Mouse (Mus musculus): ENCODE measurements around the gene Eml5. TPM values are rescaled to one million over a fixed set of nuclear protein-coding genes. Genes with fewer than 3 reads are reported as not detected.

Gene Eml5
- total and polyA plus RNA-seq, 2 experiments from 2014 or later: 1.5 to 9.6 TPM

GRCm38 (mm10) chr12:98746131-98746530, 155.2 kb downstream of the Eml5 start:
- peak; percentile 89 for DNase-seq (ENCODE audit: low spot score)
- WGBS: 8% methylated on average over 2 of the region's 2 CpGs
- peak; percentile 48 for ATAC-seq (ENCODE audit: insufficient read depth, low read depth)

GRCm38 (mm10) chr12:98745626-98746025, 155.7 kb downstream of the Eml5 start:
- Histone ChIP-seq H3K27me3 (ENCODE audit: control insufficient read depth, insufficient read depth, low read length) (no peaks in the 10 kb centered on the region), H3K4me2 (ENCODE audit: low read depth, low read length) (no peak overlapping the region), H3K27ac (ENCODE audit: low read depth) (no peak overlapping the region), H3K4me1 (ENCODE audit: control insufficient read depth, insufficient read depth) (peaks cover 19% of the 10 kb centered on the region), H3K9ac (replicated peaks; ENCODE audit: low read depth, low read length) (no peak overlapping the region), H3K9me3 (replicated peaks; ENCODE audit: control insufficient read depth, low read length) (no peaks in the 10 kb centered on the region), H3K4me3 (ENCODE audit: low read depth, low read length) (no peak overlapping the region), H3K36me3 (replicated peaks; ENCODE audit: control insufficient read depth, insufficient read depth, low read length) (no peaks in the 10 kb centered on the region)
- ATAC-seq (ENCODE audit: insufficient read depth, low read depth): no peak
- TF ChIP-seq EP300 (IDR thresholded peaks at IDR 0.05; ENCODE audit: low read depth): no peak
- TF ChIP-seq CTCF (IDR thresholded peaks at IDR 0.05; ENCODE audit: low read depth): no peak
- DNase-seq (ENCODE audit: low spot score): no peak
- 64% methylated on average over 4 of the region's 4 CpGs for WGBS

More at GRCm38 (mm10) chr12:98746131-98746530, 155.2 kb downstream of the Eml5 start:
- Histone ChIP-seq H3K4me3 (ENCODE audit: low read depth, low read length) (no peak overlapping the region), H3K27me3 (ENCODE audit: control insufficient read depth, insufficient read depth, low read length) (no peaks in the 10 kb centered on the region), H3K36me3 (replicated peaks; ENCODE audit: control insufficient read depth, insufficient read depth, low read length) (no peaks in the 10 kb centered on the region), H3K4me1 (ENCODE audit: control insufficient read depth, insufficient read depth) (peaks cover 14% of the 10 kb centered on the region), H3K4me2 (ENCODE audit: low read depth, low read length) (no peak overlapping the region), H3K9ac (replicated peaks; ENCODE audit: low read depth, low read length) (no peak overlapping the region), H3K27ac (ENCODE audit: low read depth) (peak overlapping the region; percentile 93; the same call in 1 of the 2 replicates), H3K9me3 (replicated peaks; ENCODE audit: control insufficient read depth, low read length) (no peaks in the 10 kb centered on the region)
- TF ChIP-seq EP300 (IDR thresholded peaks at IDR 0.05; ENCODE audit: low read depth): no peak
- TF ChIP-seq CTCF (IDR thresholded peaks at IDR 0.05; ENCODE audit: low read depth): peak; percentile 64

GRCm38 (mm10) chr12:98741011-98741501, 160.2 kb downstream of the Eml5 start:
- no peaks in the 10 kb centered on the region for H3K36me3 ChIP-seq (replicated peaks; ENCODE audit: control insufficient read depth, insufficient read depth, low read length)
- no peak overlapping the region for H3K4me3 ChIP-seq (ENCODE audit: low read depth, low read length)
- DNase-seq (ENCODE audit: low spot score): peak; percentile 62
- peaks cover 18% of the 10 kb centered on the region for H3K4me1 ChIP-seq (ENCODE audit: control insufficient read depth, insufficient read depth)
- 0 out of 2 replicates have a peak overlapping the region, but pooled peaks have one; percentile 5 for H3K4me2 ChIP-seq (ENCODE audit: low read depth, low read length)
- ATAC-seq (ENCODE audit: insufficient read depth, low read depth): peak; percentile 44
- TF ChIP-seq EP300 (IDR thresholded peaks at IDR 0.05; ENCODE audit: low read depth): no peak
- no peak for TF ChIP-seq CTCF (IDR thresholded peaks at IDR 0.05; ENCODE audit: low read depth)
- peak overlapping the region; percentile 81 for H3K27ac ChIP-seq (ENCODE audit: low read depth)
- no peak overlapping the region for H3K9ac ChIP-seq (replicated peaks; ENCODE audit: low read depth, low read length)
- no peaks in the 10 kb centered on the region for H3K9me3 ChIP-seq (replicated peaks; ENCODE audit: control insufficient read depth, low read length)
- no peaks in the 10 kb centered on the region for H3K27me3 ChIP-seq (ENCODE audit: control insufficient read depth, insufficient read depth, low read length)
- 30% methylated on average over 3 of the region's 3 CpGs for WGBS

- DNase-seq (ENCODE audit: low spot score): peak; percentile 33
Observed at GRCm38 (mm10) chr12:98737801-98738350, 163.4 kb downstream of the Eml5 start.

GRCm38 (mm10) chr12:98736951-98737800, 164.1 kb downstream of the Eml5 start, which contains the start of gene Ptpn21:
TSS of gene Ptpn21 (minus strand) at chr12:98737405.
- TF ChIP-seq EP300 (IDR thresholded peaks at IDR 0.05; ENCODE audit: low read depth) (no peak), CTCF (IDR thresholded peaks at IDR 0.05; ENCODE audit: low read depth) (no peak)

More at GRCm38 (mm10) chr12:98737801-98738350, 163.4 kb downstream of the Eml5 start:
- peaks cover 31% of the 10 kb centered on the region for H3K4me1 ChIP-seq (ENCODE audit: control insufficient read depth, insufficient read depth)
- ATAC-seq (ENCODE audit: insufficient read depth, low read depth): peak; percentile 26
- 7% methylated on average over 7 of the region's 7 CpGs for WGBS
- TF ChIP-seq EP300 (IDR thresholded peaks at IDR 0.05; ENCODE audit: low read depth): no peak
- TF ChIP-seq CTCF (IDR thresholded peaks at IDR 0.05; ENCODE audit: low read depth): no peak
- H3K9ac ChIP-seq (replicated peaks; ENCODE audit: low read depth, low read length): peak overlapping the region; percentile 86
- no peaks in the 10 kb centered on the region for H3K36me3 ChIP-seq (replicated peaks; ENCODE audit: control insufficient read depth, insufficient read depth, low read length)
- peak overlapping the region; percentile 67 for H3K4me2 ChIP-seq (ENCODE audit: low read depth, low read length)
- H3K4me3 ChIP-seq (ENCODE audit: low read depth, low read length): peak overlapping the region; percentile 75
- H3K9me3 ChIP-seq (replicated peaks; ENCODE audit: control insufficient read depth, low read length): no peaks in the 10 kb centered on the region
- H3K27me3 ChIP-seq (ENCODE audit: control insufficient read depth, insufficient read depth, low read length): no peaks in the 10 kb centered on the region
- H3K27ac ChIP-seq (ENCODE audit: low read depth): peak overlapping the region; percentile 93

More at GRCm38 (mm10) chr12:98736951-98737800, 164.1 kb downstream of the Eml5 start, which contains the start of gene Ptpn21:
- Histone ChIP-seq H3K27me3 (ENCODE audit: control insufficient read depth, insufficient read depth, low read length) (no peaks in the 10 kb centered on the region), H3K9me3 (replicated peaks; ENCODE audit: control insufficient read depth, low read length) (no peaks in the 10 kb centered on the region), H3K27ac (ENCODE audit: low read depth) (peak within 1 kb of the TSS; percentile 93), H3K4me1 (ENCODE audit: control insufficient read depth, insufficient read depth) (peaks cover 31% of the 10 kb centered on the region), H3K36me3 (replicated peaks; ENCODE audit: control insufficient read depth, insufficient read depth, low read length) (no peaks in the 10 kb centered on the region; the same call in 1 of the 2 replicates), H3K4me2 (ENCODE audit: low read depth, low read length) (peak within 1 kb of the TSS; percentile 67), H3K9ac (replicated peaks; ENCODE audit: low read depth, low read length) (peak within 1 kb of the TSS; percentile 86), H3K4me3 (ENCODE audit: low read depth, low read length) (peak within 1 kb of the TSS; percentile 75)
- ATAC-seq (ENCODE audit: insufficient read depth, low read depth) (peak; percentile 84), DNase-seq (ENCODE audit: low spot score) (peak; percentile 60)
- WGBS: under 1% methylated on average over 75 of the region's 75 CpGs

Other genes starting within 250 kb of the Eml5 start
- 8.7 and 16.0 TPM in 2 replicates for gene Ptpn21, start 164.1 kb downstream of the Eml5 start, total RNA-seq (2014; rRNA removed; ENCODE audit: low replicate concordance)
- gene Ptpn21, start 164.1 kb downstream of the Eml5 start, polyA plus RNA-seq (2015; fragmentation: Nextera tagmentation; extraction: Ambion mirVana): 5.4 and 6.0 TPM in 2 replicates
- gene Zc3h14, start 154.5 kb downstream of the Eml5 start, total RNA-seq (2014; rRNA removed; ENCODE audit: low replicate concordance): 73.1 TPM in 2 replicates
- 64.4 and 64.6 TPM in 2 replicates for gene Zc3h14, start 154.5 kb downstream of the Eml5 start, polyA plus RNA-seq (2015; fragmentation: Nextera tagmentation; extraction: Ambion mirVana)
- 9.7 and 18.7 TPM in 2 replicates for gene Ttc8, start 19.1 kb upstream of the Eml5 start, total RNA-seq (2014; rRNA removed; ENCODE audit: low replicate concordance)
- 8.4 and 8.5 TPM in 2 replicates for gene Ttc8, start 19.1 kb upstream of the Eml5 start, polyA plus RNA-seq (2015; fragmentation: Nextera tagmentation; extraction: Ambion mirVana)